Mouse (Mus musculus): ENCODE data around the gene Ttc30a2. TPM values are rescaled to one million over a fixed set of nuclear protein-coding genes. Genes with fewer than 3 reads are reported as not detected.

Gene Ttc30a2
- polyA plus RNA-seq, 1 experiment from 2014 or later = 0.36 TPM

DNA sequence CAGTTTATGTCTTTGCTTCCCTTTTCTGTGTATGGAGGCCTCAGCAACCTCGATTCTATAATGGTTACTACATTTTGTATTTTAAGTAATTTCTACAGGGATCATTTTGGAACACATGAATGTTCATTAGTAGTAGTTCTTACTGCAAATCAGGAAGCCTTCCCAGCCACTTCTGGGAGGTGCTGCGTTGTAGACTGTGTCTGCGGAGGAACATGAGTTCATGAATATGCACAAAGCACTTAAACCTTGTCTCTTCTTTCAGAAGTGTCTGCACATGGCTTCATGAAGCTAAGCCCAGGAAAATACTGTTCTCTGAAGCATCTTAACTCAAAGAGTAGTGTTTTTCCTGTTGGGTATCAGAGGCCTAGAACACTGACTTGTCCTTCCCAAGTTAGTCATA is 50.0 kb downstream of the Ttc30a2 start:
- H3K9me3 ChIP-seq (ENCODE audit: control insufficient read depth, low read length) = no peaks in the 10 kb centered on the region
- 94% methylated on average over 3 of the region's 3 CpGs for WGBS
- H3K4me2 ChIP-seq = no peak overlapping the region
- ATAC-seq (replicated peaks; ENCODE audit: low FRiP score) = no peak
- no peak overlapping the region for H3K4me3 ChIP-seq (ENCODE audit: low read depth, low read length)
- no peak overlapping the region for H3K27ac ChIP-seq (ENCODE audit: low read depth, low read length)
- peaks cover 2% of the 10 kb centered on the region; the same call in 1 of the 2 replicates for H3K36me3 ChIP-seq (ENCODE audit: control insufficient read depth, insufficient read depth, low read length)
- no peak for DNase-seq (ENCODE audit: low spot score)
- no peaks in the 10 kb centered on the region for H3K27me3 ChIP-seq (replicated peaks; ENCODE audit: control insufficient read depth, insufficient read depth, low read length)
- no peaks in the 10 kb centered on the region for H3K4me1 ChIP-seq (replicated peaks; ENCODE audit: control insufficient read depth, insufficient read depth, low read length)
- no peak overlapping the region for H3K9ac ChIP-seq (ENCODE audit: low read depth, low read length)

DNA sequence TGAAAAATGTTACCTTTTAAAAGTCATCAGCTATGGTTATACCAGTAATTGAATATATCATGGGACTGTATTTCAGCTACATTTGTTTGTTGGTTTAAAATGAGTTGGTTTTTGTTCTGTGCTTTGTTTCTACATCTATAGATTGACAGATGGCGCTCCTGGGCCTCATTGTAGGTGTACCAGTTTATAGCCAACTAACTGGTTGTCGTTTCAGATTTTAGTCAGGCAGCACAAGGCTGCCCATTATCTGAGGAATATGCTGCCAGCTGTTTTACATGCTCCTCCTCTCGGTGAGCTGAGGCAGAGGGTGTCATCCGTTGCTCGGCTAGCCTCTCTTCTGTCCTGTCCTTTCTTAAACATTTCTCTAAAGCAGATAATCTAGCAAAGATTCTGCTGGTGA is 51.9 kb downstream of the Ttc30a2 start:
- Histone ChIP-seq H3K27me3 (replicated peaks; ENCODE audit: control insufficient read depth, insufficient read depth, low read length) (no peaks in the 10 kb centered on the region), H3K4me1 (replicated peaks; ENCODE audit: control insufficient read depth, insufficient read depth, low read length) (no peaks in the 10 kb centered on the region), H3K27ac (ENCODE audit: low read depth, low read length) (no peak overlapping the region), H3K9me3 (ENCODE audit: control insufficient read depth, low read length) (no peaks in the 10 kb centered on the region), H3K9ac (ENCODE audit: low read depth, low read length) (no peak overlapping the region), H3K4me3 (ENCODE audit: low read depth, low read length) (no peak overlapping the region), H3K36me3 (ENCODE audit: control insufficient read depth, insufficient read depth, low read length) (0 out of 2 replicates have a peak, but pooled peaks cover 2% of the 10 kb centered on the region), H3K4me2 (no peak overlapping the region)
- ATAC-seq (replicated peaks; ENCODE audit: low FRiP score) = no peak
- 84% methylated on average over 5 of the region's 5 CpGs for WGBS
- DNase-seq (ENCODE audit: low spot score) = no peak

Other genes starting within 250 kb of the Ttc30a2 start
- 38.2 and 40.0 TPM in 2 replicates for gene Agps, start 146.0 kb downstream of the Ttc30a2 start, polyA plus RNA-seq (2014; fragmentation: Nextera tagmentation; extraction: Ambion mirVana)
- 2.1 and 3.2 TPM in 2 replicates for gene Ttc30b, start 39.6 kb downstream of the Ttc30a2 start, polyA plus RNA-seq (2014; fragmentation: Nextera tagmentation; extraction: Ambion mirVana)
- 4.8 and 5.4 TPM in 2 replicates for gene Ttc30a1, start 3.8 kb upstream of the Ttc30a2 start, polyA plus RNA-seq (2014; fragmentation: Nextera tagmentation; extraction: Ambion mirVana)